9 mouse cellular contexts compared by ENCODE assay signal in the genomic region with DNA sequence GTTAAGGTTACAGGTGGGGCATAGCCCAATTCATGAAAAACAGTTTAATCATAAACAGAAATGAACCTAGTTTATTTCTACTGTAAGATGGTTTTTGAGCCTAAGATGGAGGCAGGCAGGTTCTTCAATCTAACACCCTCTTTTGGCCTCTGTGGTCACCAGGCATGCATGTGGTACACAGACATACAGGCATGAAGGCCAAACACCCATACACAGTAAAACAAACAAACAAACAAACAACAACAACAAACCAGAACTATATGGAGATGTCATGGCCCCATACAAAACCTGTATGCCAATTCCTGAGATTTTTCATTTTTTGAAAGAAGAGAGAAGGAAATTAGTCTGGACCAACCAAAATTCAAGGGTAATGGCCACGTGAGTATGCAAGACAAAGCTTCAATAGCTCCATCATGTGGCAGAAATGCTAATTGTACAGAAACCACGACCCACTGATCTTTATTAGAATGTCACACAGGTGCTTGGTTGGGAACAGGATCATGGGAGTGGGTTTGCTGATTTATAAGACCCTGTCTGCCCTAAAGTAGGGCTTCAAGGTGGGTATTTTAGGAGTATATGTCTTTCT. TPM values are rescaled to one million over a fixed set of nuclear protein-coding genes. Genes with fewer than 3 reads are reported as not detected.
A peak's percentile ranks its signal among the peaks of the same experiment; 100 is the strongest.
DNase-seq lines count a peak whose midpoint lies in the region; ATAC-seq lines count a peak whose summit lies in the region.
"Had no signal": no experiment of that assay in that cellular context is flagged by ENCODE, and none has a peak within 500 bp of the region (broad histone marks: within the 10 kb centered on the region; RNA-seq: fewer than 3 reads in every experiment).

No protein-coding gene starts in this region.

- H3K27ac ChIP-seq in forebrain, embryonic 15.5 days (replicated peaks), result no peak overlapping the region
- H3K27ac ChIP-seq: macrophage had no signal

- no peak overlapping the region for H3K9ac ChIP-seq in forebrain, embryonic 15.5 days (replicated peaks)

- no peaks in the 10 kb centered on the region for H3K36me3 ChIP-seq in forebrain, embryonic 15.5 days

- 0% methylated on average over 2 of the region's 2 CpGs for WGBS in forebrain, embryonic 15.5 days

- no peak overlapping the region for H3K4me2 ChIP-seq in forebrain, embryonic 15.5 days (replicated peaks)

- H3K9me3 ChIP-seq in forebrain, embryonic 15.5 days, result no peaks in the 10 kb centered on the region

- no peaks in the 10 kb centered on the region for H3K27me3 ChIP-seq in forebrain, embryonic 15.5 days

- H3K4me3 ChIP-seq in forebrain, embryonic 15.5 days, result no peak overlapping the region

- peak; percentile 25 for DNase-seq in thymus, postnatal 0 days (ENCODE audit: low spot score)
- DNase-seq in thymus, postnatal 25 days, result no peak
- peak; percentile 88 for DNase-seq in kidney, adult 9 months
- peak; percentile 58 for DNase-seq in lung, postnatal 14 days
- DNase-seq in right cerebral cortex, postnatal 25 days, result no peak
- no peak for DNase-seq in layer of hippocampus, postnatal 10 days (ENCODE audit: low spot score in 2 of 2)

- H3K4me1 ChIP-seq in forebrain, embryonic 15.5 days, result no peaks in the 10 kb centered on the region

- ATAC-seq in cerebellum, adult (ENCODE audit: insufficient number of reproducible peaks, low FRiP score, low TSS enrichment), result peak; percentile 77
- peak; percentile 64 for ATAC-seq in forebrain, embryonic 15.5 days (replicated peaks)

RNA-seq across cellular contexts. Expression of gene Gm19426, which starts 15.2 kb away (rescaled TPM):
- polyA plus RNA-seq in thymus, postnatal 0 days (2015; fragmentation: Nextera tagmentation; extraction: Ambion mirVana), result 0.33 and 0.54 TPM in 2 replicates
- 5.6 TPM in 2 replicates for polyA plus RNA-seq in forebrain, embryonic 15.5 days (2015; fragmentation: Nextera tagmentation; extraction: Ambion mirVana)
- total RNA-seq in layer of hippocampus, postnatal 10 days (2021), result 1 to 10 TPM; 5.4 to 6.3 TPM
- polyA plus RNA-seq: macrophage had no signal

RNA-seq across cellular contexts. Expression of gene Serping1, which starts 16.6 kb away (rescaled TPM):
- polyA plus RNA-seq in thymus, postnatal 0 days (2015; fragmentation: Nextera tagmentation; extraction: Ambion mirVana), result 13.8 and 16.1 TPM in 2 replicates
- polyA plus RNA-seq in forebrain, embryonic 15.5 days (2015; fragmentation: Nextera tagmentation; extraction: Ambion mirVana), result 21.7 and 25.4 TPM in 2 replicates
- 10 to 100 TPM in 1 of 2 experiments, 1 to 10 TPM in 1; 9.6 to 10.1 TPM for total RNA-seq in layer of hippocampus, postnatal 10 days (2021)

RNA-seq across cellular contexts. Expression of gene Ypel4, which starts 24.8 kb away (rescaled TPM):
- polyA plus RNA-seq in thymus, postnatal 0 days (2015; fragmentation: Nextera tagmentation; extraction: Ambion mirVana), result 0.21 and 0.27 TPM in 2 replicates
- polyA plus RNA-seq in forebrain, embryonic 15.5 days (2015; fragmentation: Nextera tagmentation; extraction: Ambion mirVana), result 20.7 and 21.2 TPM in 2 replicates
- total RNA-seq in layer of hippocampus, postnatal 10 days (2021), result 10 to 100 TPM; 19.7 to 19.9 TPM
- polyA plus RNA-seq: macrophage had no signal

RNA-seq across cellular contexts. Expression of gene Clp1, which starts 31.5 kb away (rescaled TPM):
- polyA plus RNA-seq in thymus, postnatal 0 days (2015; fragmentation: Nextera tagmentation; extraction: Ambion mirVana), result 55.3 and 62.1 TPM in 2 replicates
- polyA plus RNA-seq in forebrain, embryonic 15.5 days (2015; fragmentation: Nextera tagmentation; extraction: Ambion mirVana), result 30.1 and 30.4 TPM in 2 replicates
- total RNA-seq in layer of hippocampus, postnatal 10 days (2021), result 1 to 10 TPM; 7.4 to 9.5 TPM

RNA-seq across cellular contexts. Expression of gene Ube2l6, which starts 40.0 kb away (rescaled TPM):
- 39.1 and 45.5 TPM in 2 replicates for polyA plus RNA-seq in thymus, postnatal 0 days (2015; fragmentation: Nextera tagmentation; extraction: Ambion mirVana)
- 20.4 and 20.9 TPM in 2 replicates for polyA plus RNA-seq in forebrain, embryonic 15.5 days (2015; fragmentation: Nextera tagmentation; extraction: Ambion mirVana)
- 1 to 10 TPM; 7.9 to 8.5 TPM for total RNA-seq in layer of hippocampus, postnatal 10 days (2021)

Comparison
In these comparisons a context has a peak if more than half of its experiments do, and no peak if none do; other contexts are left out.
1. DNase-seq: peak in thymus, postnatal 0 days (single experiment), kidney, adult 9 months (single experiment) and lung, postnatal 14 days (single experiment); none in thymus, postnatal 25 days (single experiment), right cerebral cortex, postnatal 25 days (single experiment) and layer of hippocampus, postnatal 10 days (0 of 2).
2. RNA of gene Ypel4, which starts 24.8 kb away (polyA plus RNA-seq): 20.7 to 21.2 TPM in forebrain, embryonic 15.5 days; 0.21 to 0.27 TPM in thymus, postnatal 0 days; every median in the first group is over 10 times any median in the second.